Mouse (Mus musculus): ENCODE measurements around the gene Tet3. TPM values are rescaled to one million over a fixed set of nuclear protein-coding genes. Genes with fewer than 3 reads are reported as not detected.
A peak's percentile ranks its signal among the peaks of the same experiment; 100 is the strongest.

The Tet3 gene
- total RNA-seq, 2 experiments from 2014 or later = 27.2 to 27.6 TPM

DNA sequence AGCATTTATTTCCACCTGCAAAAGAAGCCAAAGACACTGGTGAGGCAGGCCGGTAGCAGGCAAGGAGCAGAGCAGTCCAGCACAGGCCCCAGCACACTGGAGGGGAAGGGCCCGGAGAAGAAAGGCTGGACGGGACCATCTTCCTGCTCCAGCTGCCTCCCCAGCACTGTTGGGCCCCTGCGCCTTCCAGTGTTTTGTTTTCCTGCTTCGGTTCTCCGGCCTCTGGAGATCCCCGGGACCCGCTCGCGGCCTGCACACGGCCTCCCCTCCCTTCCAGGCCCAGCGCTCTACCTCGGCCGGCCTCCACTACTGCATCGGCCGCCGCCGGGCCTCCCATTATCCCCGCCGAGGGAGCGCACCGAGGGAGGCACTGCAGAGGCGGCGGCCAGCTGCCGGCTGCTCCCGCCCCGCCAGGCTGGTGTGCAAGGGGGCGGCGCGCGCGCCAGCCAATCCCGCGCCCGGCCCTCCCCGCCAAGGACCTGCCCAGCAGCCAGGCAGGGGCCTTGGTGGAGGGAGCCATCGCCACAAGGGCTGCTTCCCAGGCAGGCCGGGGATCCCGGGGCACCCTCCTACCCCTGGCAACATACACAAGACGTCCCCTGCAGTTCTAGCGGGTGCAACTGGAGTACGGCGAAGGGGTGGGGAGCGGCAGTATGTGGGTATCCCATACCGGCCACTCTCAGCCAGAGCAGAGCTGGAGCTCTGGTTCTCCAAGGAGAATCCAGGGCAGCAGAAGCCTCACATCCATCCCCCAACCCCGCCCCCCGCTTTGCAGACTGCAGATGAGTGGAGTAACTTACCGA is 17.4 kb downstream of the Tet3 start:
- DNase-seq = peak; percentile 89 to 91
- intact Hi-C loops (cut with DNase I) = loop anchor here (1.0 to 5.0 kb wide), 4 partner anchors 14 to 65 kb away; partner anchors contain the start of gene Dguok

DNA sequence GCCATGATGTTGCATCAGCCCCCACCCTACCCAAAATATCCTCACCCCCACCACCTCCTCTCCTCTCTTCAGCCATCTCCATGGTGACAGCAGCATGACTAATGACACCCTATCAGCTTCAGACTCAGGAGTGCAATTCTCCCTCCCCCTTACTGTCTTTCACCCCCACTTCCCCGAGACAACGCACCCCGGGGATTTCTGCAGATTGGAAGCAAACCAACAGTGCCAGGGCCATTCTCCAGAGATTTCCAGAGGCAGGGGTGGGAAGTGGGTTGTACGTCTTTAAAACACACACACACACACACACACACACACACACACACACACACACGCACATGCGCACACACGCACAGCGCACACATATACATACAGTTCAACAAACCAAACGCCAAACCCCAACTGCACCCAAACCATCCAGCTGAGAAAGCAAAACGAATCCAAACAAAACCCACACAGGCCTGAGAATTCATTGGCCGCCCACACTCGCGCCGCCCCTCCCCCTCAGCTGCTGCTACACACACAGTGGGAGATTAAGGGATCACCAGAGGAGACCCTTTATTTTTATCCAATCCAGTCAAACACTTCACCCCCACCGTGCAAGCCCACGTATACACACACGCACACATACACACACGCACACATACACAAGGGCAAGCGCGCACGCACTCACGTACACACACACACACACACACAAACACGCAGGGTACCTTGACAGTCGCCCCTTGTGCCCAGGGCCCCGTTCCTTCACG is 18.2 kb downstream of the Tet3 start:
- intact Hi-C loops (cut with DNase I) = loop anchor here (2.0 to 5.0 kb wide), 3 partner anchors 24 to 66 kb away; partner anchors contain the start of gene Dguok
- peak; percentile 42 to 65 for DNase-seq

DNA sequence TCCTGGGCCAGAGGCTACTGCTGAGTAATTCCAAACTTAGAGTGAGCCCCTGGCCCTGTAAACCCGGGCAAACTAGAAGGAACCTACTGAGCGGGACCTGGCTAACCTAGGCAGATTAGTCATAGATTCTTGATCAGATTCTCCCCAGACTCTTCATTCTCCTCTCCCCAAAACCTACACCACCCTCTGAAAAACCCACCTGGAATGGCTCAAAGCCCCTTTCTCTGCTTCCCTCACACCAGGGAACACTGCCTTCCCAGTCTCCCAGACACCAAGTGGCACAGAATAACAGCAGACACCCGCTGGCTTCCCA is 18.7 kb downstream of the Tet3 start:
- no peak for DNase-seq
- intact Hi-C loops (cut with DNase I) = loop anchor here (2.0 to 5.0 kb wide), 3 partner anchors 23 to 67 kb away; partner anchors contain the start of gene Dguok

DNA sequence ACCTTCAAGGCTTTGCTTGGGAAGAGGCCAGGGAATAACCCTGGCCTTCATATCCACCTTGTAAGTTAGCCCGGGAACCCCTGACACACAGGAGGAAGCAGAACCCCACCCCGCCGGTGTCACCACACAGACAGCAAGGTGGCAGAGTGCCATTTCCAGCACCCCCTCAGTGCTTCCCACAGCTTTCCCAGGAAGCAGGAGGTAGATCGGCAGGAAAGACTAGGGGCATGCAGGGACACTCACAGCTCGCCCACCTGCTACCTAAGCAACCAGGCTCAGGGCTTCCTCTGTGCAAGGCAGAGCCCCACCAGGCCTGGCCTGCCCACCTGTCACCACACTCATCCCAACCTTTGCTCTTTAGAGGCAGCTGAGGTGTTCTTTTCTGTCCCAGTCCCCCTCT is 19.1 kb downstream of the Tet3 start:
- intact Hi-C loops (cut with DNase I) = loop anchor here (2.0 to 5.0 kb wide), 3 partner anchors 23 to 67 kb away; partner anchors contain the start of gene Dguok
- DNase-seq = no peak

DNA sequence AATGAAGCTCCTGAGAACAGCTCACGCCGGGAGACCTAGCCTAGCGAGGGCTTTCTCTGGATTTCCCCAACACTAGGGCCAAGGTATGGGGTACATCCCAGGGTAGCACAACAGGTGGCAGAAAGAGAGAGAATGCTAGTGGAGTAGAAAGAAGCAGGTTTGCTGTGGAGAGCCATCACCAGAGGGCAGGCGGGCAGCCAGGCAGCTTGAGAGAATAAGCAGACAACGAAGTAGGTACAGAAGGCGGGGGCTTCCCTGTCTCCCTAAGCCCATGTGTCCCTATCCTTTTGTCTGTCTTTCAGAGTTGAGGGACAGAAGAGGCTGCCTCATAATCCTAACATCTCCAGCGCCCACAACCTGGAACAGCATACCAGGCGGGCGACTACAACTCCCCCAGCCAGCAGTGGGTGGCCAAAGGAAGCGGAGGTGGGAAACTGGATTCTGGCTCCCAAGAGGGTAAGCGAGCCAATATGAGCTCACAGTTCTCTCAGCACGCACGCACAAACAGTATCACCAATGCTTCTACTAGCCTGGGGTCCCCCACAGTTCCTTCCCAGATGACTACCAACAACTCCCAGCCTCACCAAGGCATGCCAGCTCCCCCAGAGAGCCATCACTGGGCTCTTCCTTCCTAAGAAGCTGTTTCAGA is 19.6 kb downstream of the Tet3 start:
- no peak for DNase-seq
- intact Hi-C loops (cut with DNase I) = no loop called here

DNA sequence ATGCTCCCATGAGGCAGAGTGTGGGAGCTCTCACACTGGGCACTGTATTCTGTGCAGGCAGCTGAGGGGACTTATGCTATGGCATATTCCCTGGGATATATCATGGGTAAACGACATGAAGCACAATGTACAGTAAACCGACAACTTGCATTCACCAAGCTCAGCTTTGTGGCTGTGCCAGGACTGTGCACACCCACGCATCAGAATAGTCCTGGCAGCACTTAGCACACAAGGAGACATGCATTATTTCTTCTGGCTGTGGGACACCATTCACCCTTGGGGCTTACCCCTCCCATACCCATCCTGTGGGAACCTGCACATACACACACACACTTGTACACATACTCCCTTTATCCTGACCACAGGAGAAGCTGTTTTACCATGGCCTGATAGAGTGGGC is 20.3 kb downstream of the Tet3 start:
- DNase-seq = no peak

DNA sequence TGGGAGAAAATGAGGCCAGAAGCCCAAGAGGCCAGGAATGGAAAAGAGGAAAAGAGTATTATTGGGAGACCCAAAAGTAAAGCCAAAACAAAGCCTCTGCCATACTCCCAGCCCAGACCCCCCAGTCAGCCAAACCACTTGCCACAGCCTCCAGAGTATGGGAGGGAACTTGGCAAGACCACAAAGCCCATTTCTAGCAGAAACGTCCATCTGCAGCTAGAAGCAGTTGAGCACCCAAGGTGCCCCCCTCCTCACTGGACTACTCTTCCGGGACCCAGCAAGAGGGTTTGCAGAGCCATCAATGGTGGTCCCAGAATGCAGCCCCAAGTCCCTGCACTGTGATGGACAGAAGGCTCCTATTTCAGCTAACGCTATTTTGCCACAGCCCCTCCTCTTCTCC is 21.1 kb downstream of the Tet3 start:
- intact Hi-C loops (cut with DNase I) = no loop called here

More for the DNA sequence above, 20.3 kb downstream of the Tet3 start:
- intact Hi-C loops (cut with DNase I) = no loop called here

DNA sequence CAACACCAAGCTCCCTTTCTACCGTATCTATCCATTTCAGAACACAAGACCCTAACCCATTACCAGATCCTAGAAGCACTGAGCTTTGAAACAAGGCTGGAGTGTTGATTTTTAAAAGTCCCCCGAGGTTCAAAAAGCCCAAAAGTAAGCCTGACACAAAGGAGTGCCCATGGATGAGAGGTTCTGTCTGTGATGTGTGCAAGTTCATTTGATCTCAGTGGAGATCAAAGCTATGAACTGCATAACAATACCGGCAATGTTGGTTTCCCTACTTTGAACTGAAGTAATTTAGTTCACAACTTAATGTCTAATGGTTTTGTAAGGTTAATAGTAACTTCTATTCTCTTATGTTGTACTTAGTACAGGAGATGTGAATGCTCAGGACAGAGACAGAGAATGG is 21.7 kb downstream of the Tet3 start:
- intact Hi-C loops (cut with DNase I) = no loop called here
- no peak for DNase-seq

More for the DNA sequence above, 21.1 kb downstream of the Tet3 start:
- no peak for DNase-seq

DNA sequence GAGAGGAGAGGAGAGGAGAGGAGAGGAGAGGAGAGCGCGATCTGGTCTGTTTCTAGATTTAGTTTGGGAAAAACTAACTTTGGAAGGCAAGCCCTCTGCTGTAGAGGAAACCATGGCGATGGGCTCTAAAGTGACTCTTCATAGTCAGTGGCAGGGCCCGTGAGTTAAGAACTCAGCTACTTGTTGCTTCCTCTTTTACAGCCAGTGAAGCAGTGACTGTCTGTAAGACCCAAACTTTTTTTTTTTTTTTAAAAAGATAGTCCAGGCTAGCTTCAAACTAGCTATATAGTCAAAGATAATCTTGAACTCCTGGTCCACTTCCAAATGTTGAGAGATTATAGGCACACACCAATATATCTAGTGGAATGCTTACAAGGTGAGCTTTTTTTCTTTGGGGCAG is 22.3 kb downstream of the Tet3 start:
- DNase-seq = no peak
- intact Hi-C loops (cut with DNase I) = no loop called here

DNA sequence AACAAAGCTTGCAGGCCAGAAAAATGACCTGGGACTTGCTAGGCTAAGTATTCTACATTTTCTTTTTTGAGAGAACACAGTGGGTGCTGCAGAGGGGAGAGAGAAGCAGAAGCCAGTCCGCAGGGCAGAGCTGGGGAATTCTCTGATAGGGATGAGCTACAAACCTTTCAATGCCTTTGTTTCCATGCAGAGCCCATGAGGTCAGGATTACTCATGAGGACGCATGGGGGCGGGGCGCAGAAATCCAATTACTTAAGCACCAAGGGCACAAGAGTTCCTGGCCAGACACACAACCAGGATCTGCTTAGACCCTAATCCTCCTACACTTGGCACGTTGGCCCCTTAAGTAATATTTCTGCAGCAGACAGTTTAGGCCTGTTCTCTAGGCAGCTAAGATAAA is 23.7 kb downstream of the Tet3 start:
- intact Hi-C loops (cut with DNase I) = no loop called here
- DNase-seq = no peak

DNA sequence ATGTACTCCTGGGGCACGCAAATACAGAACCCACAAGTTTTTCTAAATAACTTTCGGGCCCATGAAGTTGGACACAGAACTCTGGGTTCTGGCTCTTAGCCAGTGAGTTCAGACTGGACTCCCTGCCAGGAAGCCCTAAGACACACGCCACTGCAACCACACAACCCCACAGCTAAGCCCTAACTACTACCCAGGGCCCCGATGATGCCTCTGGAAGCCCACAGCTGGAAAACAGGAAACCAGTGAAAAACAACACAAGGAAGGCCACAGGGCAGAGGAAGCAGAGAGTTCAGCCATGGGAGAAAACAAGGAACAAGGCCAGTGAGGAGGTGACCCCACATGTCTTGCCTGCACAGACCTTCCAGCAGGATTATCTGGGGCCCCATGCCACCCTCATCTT is 25.3 kb downstream of the Tet3 start:
- DNase-seq = no peak
- intact Hi-C loops (cut with DNase I) = no loop called here

DNA sequence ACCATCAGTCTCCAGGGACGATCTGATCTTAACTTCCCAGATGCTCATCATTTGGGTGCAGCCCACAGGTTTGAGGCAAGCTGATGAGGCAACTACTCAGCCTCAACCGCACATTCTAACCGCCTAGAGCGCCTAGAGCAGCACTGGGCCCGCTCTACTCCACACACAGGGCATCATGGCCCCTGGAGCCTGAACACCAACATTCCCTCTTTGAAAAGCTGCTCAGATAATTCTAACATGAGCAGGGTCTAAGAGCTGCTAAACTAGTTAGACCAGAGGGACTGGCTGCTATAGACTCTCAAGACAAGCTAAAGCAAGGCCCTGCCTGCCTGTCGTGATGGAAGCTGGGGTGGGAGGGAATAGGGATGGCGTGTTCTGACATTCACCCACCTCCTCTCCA is 25.9 kb downstream of the Tet3 start:
- intact Hi-C loops (cut with DNase I) = no loop called here
- no peak for DNase-seq

DNA sequence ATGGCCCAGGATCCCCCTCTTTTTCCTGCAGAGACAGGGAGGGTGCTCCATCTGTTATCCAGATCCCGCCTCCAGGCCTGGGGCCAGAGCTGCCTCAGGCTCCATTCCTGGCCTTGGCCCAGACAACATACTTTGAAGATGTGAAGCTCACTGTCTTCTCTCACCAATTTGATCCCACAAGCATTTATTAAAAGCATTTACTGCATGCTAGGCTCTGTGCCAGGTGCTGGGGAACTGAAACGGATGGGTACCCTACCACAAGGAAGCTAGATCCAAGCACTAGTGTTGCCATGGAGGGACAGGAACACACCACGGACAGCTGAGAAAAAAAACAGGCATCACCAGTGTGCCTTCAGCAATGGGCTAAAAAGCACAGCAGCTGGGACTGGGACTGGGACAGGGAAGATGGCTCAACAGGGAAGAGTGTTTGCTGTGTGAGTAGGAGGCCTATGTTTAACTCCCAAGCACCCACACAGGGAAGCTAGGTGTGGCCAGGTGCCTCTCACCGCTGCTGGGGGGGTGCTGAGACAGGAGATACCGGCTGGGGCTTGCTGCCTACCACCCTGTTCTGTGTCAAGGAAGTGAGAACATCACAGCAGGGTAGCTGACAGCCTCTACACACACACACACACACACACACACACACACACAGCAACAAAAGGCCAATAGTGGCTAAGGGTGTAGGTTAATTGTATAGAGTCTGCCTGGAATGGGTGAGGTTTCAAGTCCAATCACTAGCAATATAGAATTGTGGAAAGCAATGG is 30.7 kb downstream of the Tet3 start:
- peak; percentile 45 to 52 for DNase-seq
- intact Hi-C loops (cut with DNase I) = no loop called here

DNA sequence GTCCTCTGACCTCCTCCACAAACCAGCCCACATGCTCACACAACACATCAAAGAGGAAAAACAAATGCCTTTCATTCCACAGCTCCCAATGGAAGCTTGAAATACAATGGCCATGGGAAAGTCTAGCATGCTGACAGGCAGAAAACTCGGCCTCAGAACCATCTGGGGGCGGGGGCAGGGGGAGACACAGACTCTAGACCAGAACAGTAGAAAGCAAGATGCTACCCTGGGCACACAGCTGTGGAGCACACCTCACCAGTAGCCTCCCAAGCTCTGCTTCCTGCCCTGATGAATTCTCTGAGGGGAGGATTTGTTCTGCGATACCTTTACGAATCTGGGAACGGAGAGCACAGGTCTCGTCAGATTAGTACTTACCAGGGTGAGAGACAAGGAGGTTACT is 31.4 kb downstream of the Tet3 start:
- DNase-seq = no peak
- intact Hi-C loops (cut with DNase I) = no loop called here

DNA sequence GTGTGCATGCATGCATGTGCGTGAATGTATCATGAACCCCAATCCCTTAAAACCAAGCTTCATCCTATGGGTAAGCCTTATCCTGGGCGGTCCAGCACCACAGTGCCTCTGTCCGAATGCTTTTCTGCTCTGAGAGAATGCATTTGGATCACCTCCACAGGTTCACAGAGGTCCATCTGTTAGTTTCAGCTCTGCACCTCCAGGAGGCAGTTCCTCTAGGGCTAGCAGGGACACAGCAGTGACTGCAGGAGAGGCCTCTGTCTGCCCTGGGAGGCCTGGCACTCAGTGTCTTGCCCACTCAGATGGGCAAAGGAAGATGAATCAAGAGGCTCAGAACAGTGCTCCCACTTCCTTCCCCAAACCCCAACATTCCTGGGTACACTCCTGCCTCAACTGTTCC is 32.3 kb downstream of the Tet3 start:
- DNase-seq = no peak
- intact Hi-C loops (cut with DNase I) = no loop called here

DNA sequence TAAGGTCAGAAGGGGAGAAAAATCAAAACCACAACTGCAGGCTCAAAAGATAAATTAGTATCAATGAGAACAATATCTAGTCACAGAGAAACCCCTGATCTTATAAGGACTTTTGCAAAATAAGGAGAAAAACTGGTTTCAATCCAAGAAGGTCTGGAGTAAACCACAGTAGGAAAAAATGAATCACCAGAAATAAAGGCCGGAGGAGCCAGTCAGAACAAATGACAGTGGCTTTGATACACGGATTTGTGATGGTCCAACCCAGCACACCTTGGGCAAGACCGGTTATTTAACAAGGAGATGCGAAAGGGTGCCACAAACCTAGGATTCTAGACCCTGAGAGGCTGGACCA is 34.9 kb downstream of the Tet3 start:
- no peak for DNase-seq
- intact Hi-C loops (cut with DNase I) = no loop called here

DNA sequence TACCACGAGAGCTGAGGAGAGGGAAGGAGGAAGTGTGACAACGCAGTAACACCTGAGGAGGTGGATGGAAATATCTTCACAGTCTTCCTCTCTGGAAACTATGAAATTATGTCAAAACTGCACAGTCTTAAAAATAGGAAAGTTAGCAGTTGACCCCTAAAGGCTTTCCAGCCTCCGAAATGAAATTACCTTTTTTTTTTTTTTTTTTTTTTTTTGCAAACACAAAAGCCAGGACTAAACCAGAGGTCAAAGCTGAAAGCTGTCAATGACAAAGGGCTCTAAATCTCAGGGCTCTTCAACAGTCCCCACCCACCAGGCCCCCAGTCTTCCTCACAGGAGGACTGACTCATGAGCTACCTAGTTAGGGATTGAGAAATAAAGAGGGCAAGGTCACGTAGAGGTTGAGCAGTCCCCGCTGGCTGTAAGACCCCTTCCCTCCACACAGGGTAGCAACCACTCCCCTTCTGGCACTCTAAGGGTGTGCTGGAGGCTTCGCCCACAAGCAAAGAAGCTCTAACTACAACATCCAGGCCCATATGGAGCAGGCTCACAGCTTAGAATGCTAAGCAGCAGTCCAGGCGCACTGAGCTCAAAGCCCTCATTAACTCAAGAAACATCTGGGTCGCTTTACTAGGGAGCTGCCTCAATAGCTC is 35.4 kb downstream of the Tet3 start:
- intact Hi-C loops (cut with DNase I) = no loop called here
- DNase-seq = no peak

DNA sequence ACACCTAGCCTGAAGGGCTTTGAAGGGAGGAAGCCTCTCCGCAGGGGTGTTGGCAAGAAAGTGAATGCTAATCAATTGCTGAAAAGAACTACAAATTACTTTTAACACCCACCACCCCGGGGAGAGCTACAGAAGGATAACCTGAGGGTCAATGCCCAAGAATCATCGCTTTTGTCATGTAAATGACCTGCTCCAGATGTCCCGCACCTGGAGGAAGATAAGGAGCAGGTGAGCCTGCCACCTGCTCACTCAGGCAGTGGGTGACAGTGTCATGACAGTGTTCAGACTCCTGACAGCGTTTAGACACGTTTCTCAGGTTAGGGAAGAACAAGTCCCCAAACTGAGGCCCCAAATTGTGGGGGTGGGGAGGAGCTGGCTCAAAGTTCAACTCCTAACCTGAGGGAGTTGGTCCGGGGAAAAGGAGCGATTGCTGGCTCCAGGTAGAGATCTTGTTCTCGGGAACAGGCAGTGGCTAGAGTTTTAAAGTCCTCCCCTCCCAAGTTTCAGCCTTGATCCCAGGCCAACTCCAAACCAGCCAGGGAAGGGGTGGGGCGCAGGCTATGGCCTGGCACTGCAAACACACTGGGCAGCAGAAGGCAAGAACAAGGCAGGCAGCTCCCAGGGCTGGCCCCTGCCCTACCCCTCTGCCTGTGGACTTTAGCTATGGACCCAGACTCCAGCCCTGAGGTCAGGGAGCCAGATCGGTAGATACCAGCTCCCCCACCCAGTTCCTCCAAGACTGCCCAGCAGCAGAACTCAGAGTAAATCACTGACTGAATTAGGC is 36.8 kb downstream of the Tet3 start:
- DNase-seq = no peak
- intact Hi-C loops (cut with DNase I) = no loop called here

DNA sequence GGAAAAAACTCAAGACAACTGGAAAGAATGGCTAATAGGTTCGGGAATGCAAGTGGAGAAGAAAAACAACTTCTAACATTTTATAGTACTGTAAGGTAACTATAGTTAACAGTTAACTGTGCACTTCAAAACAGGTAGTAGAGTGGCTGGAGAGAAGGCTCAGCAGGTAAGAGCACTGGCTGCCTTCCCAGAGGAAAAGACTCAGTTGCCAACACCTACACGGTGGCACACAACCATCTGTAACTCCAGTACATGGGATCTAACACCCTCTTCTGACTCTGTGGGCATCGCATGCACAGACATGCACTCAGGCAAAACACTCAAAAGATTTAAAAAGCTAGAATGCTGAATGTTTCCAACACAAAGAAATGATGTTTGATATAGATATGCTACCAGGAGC is 39.4 kb downstream of the Tet3 start:
- no peak for DNase-seq
- intact Hi-C loops (cut with DNase I) = loop anchor here (5.0 kb wide), 1 partner anchor 367 kb away; the partner anchor contains the start of gene Aup1
